Mouse (Mus musculus): ENCODE results near the gene Brms1.
"Not testable (repeated sequence)": the region's sequence is repeated elsewhere in the genome, so short reads cannot be mapped to it uniquely, and the experiment has no call there.

Gene Brms1

GRCm38 (mm10) chr19:5040862-5041523 is at the start of gene Brms1:
Gene Brms1 (plus strand): TSS chr19:5041354.
- peak; percentile 83 for DNase-seq

DNA sequence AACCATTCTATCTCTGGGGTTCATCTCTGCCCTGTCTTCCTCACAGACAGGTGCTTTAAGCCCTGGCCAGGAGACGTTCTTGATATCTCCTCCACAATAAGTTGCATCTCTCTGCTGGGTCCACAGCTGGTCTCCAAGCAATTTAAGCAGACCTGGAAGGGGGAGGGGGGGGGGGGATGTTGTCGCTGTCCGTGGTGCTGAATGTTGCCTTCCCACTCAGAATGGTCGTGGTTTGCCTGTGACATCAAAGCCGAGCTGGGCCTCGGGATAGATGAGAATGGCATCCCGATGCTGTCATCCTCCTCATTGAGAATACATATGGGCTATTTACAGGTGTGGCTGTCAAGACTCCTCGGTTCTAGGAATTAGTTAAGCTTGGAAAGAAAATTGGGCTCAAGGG is 48.8 kb upstream of the Brms1 start:
- DNase-seq, result no peak

DNA sequence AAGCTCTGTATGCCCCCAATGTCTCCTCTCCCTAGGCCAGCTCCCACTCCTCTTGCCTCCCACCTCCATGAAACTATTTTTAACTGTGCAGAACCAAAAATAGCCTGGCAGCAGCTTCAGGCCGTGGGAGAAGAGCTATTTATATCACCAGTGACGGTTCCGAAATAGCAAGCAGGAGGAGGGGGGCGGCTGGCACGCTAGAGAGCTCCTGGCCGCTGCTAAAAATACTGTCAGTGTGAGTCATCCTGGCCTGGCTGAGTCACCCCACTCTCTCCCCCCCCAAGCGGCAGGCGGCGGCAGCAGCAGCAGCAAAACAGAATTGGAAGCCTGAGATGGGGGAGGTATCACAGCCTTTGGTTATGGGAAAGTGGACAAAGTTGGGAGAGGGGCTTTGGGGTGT is 48.2 kb upstream of the Brms1 start:
- DNase-seq, result no peak

DNA sequence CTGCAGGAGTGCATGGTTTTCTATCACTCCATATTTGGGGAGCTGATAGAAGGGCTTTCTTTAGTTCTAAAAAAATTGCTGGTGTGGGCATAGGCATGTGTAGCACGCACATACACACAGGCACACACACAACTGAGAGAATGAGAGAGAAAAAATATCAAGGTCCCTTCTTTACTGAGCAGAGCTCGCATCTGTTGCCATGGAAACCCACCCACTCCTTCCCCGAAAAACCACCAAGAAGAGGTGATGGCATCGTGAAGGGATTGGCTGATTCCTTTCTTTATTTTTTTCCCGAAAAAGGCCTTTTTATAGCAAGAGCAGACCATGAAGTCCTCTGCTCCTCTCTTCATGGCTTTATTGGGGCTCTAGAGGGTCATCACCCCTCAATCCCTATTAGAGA is 47.1 kb upstream of the Brms1 start:
- no peak for DNase-seq

DNA sequence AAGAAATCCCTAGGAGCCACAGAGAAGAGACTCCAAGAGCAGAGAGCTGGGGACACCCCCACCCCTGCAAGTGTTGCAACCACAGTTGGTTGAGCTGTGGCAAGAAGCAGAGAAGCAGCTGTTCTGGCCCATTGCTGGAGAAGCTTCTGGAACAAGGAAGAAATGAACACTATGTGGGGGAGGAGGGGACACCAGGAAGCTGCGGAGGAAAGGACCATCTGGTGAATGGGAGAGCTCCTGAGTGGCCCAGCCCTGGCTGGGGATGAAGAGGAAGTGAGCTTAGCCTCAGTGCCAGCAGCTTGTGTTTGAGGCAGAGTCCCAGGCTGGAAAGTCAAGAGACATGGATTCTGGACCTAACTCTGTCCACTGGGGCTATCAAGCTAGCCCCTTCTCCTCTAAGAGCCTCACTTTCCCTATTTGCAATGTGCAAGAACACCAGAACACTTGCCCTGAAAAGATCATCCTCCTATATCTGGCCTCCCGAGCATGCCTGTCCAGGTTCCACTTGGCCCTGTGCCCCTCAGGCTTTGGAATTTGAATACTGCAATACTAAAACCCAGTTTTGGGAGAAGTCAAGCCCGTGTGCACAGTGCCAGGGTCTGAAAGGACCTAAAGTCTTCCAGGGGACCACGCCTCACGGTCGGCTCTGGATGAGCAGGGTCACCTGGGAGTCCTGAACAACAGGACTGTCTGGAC is 41.6 kb upstream of the Brms1 start:
- no peak for DNase-seq

GRCm38 (mm10) chr19:5001666-5002406 is 39.3 kb upstream of the Brms1 start:
- peak; percentile 82 for DNase-seq

- not testable (repeated sequence) for DNase-seq
These were observed 37.5 kb upstream of the Brms1 start for GRCm38 (mm10) chr19:5003644-5004043.

DNA sequence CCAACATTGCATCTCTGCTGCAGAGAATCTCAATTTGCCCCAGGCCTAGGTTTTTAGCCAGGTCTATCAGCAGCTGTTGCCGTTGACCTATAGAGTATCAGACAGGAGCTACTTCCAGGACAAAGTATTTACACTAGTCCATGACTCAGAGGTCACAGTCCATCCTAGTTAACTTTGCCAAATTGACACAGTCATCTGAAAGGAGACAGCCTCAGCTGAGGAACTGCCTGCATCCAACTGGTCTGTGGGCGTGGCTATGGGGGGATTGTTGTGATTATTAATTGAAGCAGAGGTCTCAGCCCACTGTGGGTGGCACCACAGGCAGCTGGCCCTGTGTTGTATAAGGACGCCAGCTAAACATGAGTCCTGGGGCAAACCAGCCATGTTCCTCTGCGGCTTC is 36.2 kb upstream of the Brms1 start:
- no peak for DNase-seq

DNA sequence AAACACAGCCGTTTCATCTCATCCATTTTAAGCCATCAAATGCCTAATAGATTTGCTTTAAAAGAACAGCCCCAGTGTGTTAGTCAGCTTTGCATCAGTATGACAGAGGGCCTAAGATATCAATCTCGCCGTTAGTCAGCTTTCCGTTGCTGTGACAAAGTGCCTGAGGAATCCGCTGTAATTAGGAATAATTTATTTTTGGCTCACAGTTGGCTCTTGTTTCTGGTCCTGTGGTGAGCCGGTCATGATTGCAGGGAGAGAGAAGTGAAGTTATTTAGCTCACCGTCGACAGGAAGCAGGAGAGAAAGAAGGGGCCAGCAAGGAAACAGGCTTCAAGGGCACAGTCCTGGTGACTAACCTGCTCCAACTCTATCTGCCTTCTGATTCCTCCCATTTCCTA is 28.0 kb upstream of the Brms1 start:
- DNase-seq, result no peak

DNA sequence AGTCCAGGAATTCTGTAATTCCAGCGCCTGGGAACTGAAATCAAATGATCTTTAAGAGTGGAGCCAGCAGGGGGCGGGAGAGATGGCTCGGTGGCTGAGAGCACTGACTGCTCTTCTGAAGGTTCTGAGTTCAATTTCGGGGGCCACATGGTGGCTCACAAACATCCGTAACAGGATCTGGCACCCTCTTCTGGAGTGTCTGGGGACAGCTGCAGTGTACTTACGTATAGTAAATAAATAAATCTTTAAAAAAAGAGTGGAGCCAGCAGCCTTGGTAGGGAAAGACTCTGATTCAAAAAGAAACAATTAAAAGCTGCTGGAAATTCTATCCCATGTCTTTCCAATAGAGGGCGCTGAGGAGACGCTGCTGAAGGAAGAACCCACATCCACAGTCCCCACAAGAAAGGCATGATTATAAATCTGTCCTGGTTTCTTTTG is 26.2 kb upstream of the Brms1 start:
- DNase-seq, result peak; percentile 16

- DNase-seq, result no peak
These were observed 24.9 kb upstream of the Brms1 start for GRCm38 (mm10) chr19:5016221-5016742.

DNA sequence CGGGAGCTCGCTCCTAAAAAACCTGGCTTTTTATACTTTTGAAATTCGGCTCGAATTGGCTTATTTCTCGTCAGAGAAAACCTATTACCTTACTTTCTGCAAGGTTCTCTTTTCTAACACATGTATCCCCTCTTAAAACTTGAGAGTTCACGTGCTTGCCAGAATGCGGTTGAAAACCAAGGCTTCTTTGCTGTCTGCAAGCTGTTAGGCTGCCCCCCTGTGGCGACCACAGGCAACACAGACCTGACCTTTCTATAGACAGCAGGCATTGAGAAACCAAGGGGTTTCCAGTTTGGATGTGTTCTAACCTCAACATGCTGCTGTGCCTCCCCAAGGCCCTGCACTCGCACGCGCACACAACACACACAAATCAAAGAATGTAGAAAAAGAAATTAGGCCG is 24.4 kb upstream of the Brms1 start:
- DNase-seq, result peak; percentile 77

- no peak for DNase-seq
These were observed 23.5 kb upstream of the Brms1 start for GRCm38 (mm10) chr19:5017611-5018010.

DNA sequence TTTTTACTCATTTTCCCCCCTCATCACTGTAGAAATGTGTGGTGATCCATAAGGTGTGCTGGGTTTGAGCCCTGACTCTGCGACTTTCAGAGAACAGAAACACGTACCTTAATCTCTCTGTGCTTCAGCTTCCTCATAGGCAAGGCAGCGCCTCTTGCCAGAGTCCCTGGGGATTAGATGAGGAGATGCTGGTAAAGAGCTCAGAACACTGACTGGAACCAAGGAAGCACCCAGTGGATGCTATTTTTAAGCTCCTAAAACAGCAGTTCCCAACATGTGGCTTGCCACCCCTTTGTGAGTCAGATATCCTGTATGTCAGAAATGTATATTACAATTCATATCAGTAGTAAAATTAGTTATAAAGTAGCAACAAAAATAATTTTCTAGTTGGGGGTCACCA is 23.0 kb upstream of the Brms1 start:
- no peak for DNase-seq

DNA sequence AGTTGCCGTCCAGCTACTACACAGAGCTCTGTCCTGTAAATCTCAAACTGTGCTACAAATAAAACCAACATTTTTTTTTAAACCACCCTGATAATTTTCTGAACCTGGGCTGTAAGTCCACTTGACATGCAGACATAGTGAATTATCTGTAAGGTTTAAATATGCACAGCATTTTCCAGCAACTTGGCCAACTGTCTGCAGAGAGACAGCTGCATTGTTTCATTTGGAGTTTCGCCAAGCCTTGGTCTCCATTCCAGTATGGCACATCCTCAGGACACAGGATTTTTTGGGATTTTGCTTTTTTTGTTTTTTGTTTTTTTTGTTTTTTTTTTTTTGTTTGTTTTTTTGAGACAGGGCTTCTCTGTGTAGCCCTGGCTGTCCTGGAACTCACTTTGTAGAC is 19.7 kb upstream of the Brms1 start:
- DNase-seq, result no peak

DNA sequence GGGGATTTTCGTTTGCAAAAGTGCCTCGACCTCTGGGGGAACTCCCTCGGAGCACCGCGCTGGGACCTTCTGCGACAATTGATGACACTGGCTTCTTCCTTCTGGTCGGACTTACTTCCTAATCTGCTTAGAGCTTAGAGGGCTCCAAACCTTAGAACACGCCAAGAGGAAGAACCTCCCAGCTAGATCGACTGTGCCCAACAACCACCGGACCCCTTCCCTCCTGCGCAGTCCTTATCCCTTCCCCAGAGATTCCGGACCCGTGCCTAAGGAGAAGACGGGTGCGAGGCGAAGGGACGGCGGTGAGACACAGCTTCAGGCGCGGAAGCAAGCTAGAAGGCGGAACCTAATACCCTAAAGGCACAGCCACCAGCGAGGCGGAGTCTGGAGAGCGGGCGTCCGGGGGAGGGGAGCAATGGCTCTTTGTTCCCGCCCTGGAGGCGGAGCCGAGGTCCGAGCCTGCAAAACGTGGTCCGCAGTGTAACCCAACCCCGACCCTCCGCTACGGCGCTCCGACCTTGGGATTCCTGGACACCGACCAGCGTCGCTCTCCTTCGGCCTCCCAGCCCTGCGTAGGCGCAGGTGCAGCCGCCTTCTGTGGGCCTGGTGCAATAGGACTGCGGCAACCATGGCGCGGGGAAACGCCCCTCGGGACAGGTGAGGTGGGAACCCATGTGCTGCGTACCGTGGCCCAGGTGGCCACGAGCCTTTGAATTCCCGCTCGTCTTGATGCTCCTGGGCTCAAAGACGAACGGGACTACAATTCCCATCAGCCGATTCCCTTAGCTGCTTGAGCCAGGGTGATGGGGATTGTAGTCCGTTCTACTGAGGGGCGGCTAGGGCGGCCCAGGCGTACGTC is 17.3 kb upstream of the Brms1 start, which contains the start of gene Slc29a2:
Slc29a2 (plus strand) TSS at position 240 of the 859 bp plus-strand sequence.
- DNase-seq, result peak; percentile 87

DNA sequence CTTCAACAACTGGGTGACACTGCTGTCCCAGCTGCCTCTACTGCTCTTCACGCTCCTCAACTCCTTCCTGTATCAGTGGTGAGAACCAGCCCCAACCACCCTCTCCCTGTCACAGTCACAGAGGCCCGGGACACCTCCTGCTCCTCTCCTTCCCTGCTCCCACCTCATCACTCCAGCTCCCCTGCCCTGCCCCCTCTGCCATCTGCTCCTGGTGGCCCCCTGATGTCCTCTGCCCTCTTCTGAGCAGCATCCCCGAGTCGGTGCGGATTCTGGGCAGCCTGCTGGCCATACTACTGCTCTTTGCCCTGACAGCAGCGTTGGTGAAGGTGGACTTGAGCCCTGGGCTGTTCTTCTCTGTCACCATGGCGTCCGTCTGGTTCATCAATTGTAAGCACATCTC is 15.0 kb upstream of the Brms1 start:
- DNase-seq, result no peak

- no peak for DNase-seq
These were observed 8.5 kb upstream of the Brms1 start for GRCm38 (mm10) chr19:5032686-5033085.

- no peak for DNase-seq
These were observed 4.6 kb upstream of the Brms1 start for GRCm38 (mm10) chr19:5036577-5036976.

DNA sequence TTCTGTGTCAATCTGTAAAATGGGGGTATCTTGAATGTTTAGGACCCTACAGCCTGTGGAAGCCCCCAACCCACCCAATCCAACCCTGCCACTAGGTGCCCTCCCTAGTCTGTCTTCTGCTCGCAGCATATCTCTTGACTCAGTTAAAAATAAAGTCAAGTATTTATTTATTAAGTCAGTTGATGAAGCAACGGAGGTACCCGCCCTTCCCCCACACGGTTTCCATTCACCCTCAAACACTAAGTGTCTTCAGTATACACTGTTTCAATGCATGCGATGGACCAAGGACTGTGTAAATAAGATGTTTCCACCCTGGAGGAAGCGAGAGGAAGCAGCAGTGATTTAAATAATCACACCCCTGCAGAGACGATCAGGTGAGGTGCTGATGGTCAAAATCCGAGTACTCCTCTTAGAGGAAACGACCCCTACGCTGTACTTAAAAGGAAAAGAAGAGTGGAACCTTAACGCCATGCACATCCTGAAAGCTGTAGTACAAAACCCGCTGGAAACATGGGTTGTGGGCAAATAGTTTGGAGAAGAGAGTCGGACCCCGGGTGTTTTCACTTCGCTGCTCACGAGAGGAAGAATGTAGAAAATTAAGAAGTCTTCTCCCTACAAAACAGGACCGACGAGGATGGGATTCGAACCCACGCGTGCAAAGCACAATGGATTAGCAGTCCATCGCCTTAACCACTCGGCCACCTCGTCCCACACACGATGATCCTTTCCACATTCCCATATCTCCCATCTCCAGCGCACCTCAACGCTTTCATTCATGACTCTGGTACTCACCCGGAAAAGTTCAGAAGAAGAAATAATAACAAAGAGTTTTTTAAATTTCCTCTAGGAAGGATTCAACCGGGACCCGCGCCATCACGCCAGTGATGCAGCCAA is 3.2 kb upstream of the Brms1 start:
- peak; percentile 64 for DNase-seq

DNA sequence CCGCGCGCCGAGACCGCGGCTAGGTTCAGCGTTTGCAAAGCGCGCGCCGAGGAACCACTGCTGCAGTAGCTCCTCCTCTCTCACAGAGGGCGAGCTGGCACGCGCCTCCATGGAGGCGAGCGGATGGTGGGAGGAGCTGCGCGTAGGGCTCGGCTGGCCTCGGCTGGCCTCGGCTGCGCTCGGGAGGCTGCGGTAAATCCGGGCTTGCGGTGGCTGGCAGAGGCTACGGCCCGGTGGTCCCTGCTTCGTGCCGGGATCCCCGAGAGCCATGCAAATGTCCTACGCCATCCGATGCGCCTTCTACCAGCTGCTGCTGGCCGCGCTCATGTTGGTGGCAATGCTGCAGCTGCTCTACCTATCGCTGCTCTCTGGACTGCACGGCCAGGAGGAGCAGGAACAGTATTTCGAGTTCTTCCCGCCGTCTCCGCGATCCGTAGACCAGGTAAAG is 2.4 kb upstream of the Brms1 start, which contains the start of the genes B4gat1 and AC124502.3:
B4gat1 (plus strand) TSS at position 118 of the 448 bp plus-strand sequence.
AC124502.3 (plus strand) TSS at position 183 of the 448 bp plus-strand sequence.
- peak; percentile 88 for DNase-seq
